Mouse (Mus musculus) right cerebral cortex, postnatal 14 days (tissue): ENCODE measurements around the gene Eif1b.

ENCODE experiments used
- DNase-seq: peaks from one replicate; pipeline ENCODE4 v3.0.0; 2022

The Eif1b gene

GRCm38 (mm10) chr9:120492010-120492399 lies at the start of gene Eif1b:
Gene Eif1b (plus strand): TSS chr9:120492232.
- no peak for DNase-seq

GRCm38 (mm10) chr9:120444642-120445041 lies 47.4 kb upstream of the Eif1b start:
- DNase-seq = no peak

- no peak for DNase-seq
Measured at GRCm38 (mm10) chr9:120449696-120450329, 42.2 kb upstream of the Eif1b start.

GRCm38 (mm10) chr9:120455768-120456655 lies 36.0 kb upstream of the Eif1b start:
- DNase-seq = peak; percentile 31

GRCm38 (mm10) chr9:120470431-120470830 lies 21.6 kb upstream of the Eif1b start:
- no peak for DNase-seq

- DNase-seq = no peak
Measured at GRCm38 (mm10) chr9:120481644-120482043, 10.4 kb upstream of the Eif1b start.

- no peak for DNase-seq
Measured at GRCm38 (mm10) chr9:120482382-120482781, 9.7 kb upstream of the Eif1b start.

- no peak for DNase-seq
Measured at GRCm38 (mm10) chr9:120483101-120483500, 8.9 kb upstream of the Eif1b start.

GRCm38 (mm10) chr9:120487076-120487475 lies 5.0 kb upstream of the Eif1b start:
- no peak for DNase-seq

GRCm38 (mm10) chr9:120491509-120491908 lies 523 bp upstream of the Eif1b start:
- no peak for DNase-seq

- DNase-seq = peak; percentile 86
Measured at GRCm38 (mm10) chr9:120492400-120493351, 644 bp downstream of the Eif1b start.

- DNase-seq = no peak
Measured at GRCm38 (mm10) chr9:120493781-120494180, 1.7 kb downstream of the Eif1b start.

GRCm38 (mm10) chr9:120496691-120497090 lies 4.7 kb downstream of the Eif1b start:
- DNase-seq = peak; percentile 47

- no peak for DNase-seq
Measured at GRCm38 (mm10) chr9:120497983-120498382, 6.0 kb downstream of the Eif1b start.

GRCm38 (mm10) chr9:120501191-120501902 lies 9.3 kb downstream of the Eif1b start:
- no peak for DNase-seq

- peak; percentile 80 for DNase-seq
Measured at GRCm38 (mm10) chr9:120502013-120502412, 10.0 kb downstream of the Eif1b start.

GRCm38 (mm10) chr9:120504423-120504822 lies 12.4 kb downstream of the Eif1b start:
- no peak for DNase-seq

GRCm38 (mm10) chr9:120511781-120512180 lies 19.7 kb downstream of the Eif1b start:
- DNase-seq = peak; percentile 37

- DNase-seq = no peak
Measured at GRCm38 (mm10) chr9:120516720-120517119, 24.7 kb downstream of the Eif1b start.

GRCm38 (mm10) chr9:120518946-120519345 lies 26.9 kb downstream of the Eif1b start:
- no peak for DNase-seq

- DNase-seq = no peak
Measured at GRCm38 (mm10) chr9:120519469-120520125, 27.6 kb downstream of the Eif1b start.

GRCm38 (mm10) chr9:120521161-120521560 lies 29.1 kb downstream of the Eif1b start:
- DNase-seq = no peak
